Mouse (Mus musculus) common myeloid progenitor, adult 5-6 weeks (primary cell): ENCODE data around the gene 4930452B06Rik. TPM values are rescaled to one million over a fixed set of nuclear protein-coding genes. Genes with fewer than 3 reads are reported as not detected.
"Not testable (repeated sequence)": the region's sequence is repeated elsewhere in the genome, so short reads cannot be mapped to it uniquely, and the experiment has no call there.

Experiments used
- ATAC-seq: replicated peaks from 2 replicates; pipeline ENCODE4 v1.8.0; 2016; ENCODE audit warnings: low read depth, mild to moderate bottlenecking, moderate TSS enrichment, inconsistent platforms; ENCODE audit not compliant: poor library complexity, severe bottlenecking
- total RNA-seq: library from RNA; stranded (forward); fragments of 200-1000, 187-1606 nt; gene quantifications from 2 replicates; pipeline ENCODE4 v1.2.3, GENCODE M21; 2017

Gene 4930452B06Rik
- 0.05 and 0.82 TPM in 2 replicates for total RNA-seq

DNA sequence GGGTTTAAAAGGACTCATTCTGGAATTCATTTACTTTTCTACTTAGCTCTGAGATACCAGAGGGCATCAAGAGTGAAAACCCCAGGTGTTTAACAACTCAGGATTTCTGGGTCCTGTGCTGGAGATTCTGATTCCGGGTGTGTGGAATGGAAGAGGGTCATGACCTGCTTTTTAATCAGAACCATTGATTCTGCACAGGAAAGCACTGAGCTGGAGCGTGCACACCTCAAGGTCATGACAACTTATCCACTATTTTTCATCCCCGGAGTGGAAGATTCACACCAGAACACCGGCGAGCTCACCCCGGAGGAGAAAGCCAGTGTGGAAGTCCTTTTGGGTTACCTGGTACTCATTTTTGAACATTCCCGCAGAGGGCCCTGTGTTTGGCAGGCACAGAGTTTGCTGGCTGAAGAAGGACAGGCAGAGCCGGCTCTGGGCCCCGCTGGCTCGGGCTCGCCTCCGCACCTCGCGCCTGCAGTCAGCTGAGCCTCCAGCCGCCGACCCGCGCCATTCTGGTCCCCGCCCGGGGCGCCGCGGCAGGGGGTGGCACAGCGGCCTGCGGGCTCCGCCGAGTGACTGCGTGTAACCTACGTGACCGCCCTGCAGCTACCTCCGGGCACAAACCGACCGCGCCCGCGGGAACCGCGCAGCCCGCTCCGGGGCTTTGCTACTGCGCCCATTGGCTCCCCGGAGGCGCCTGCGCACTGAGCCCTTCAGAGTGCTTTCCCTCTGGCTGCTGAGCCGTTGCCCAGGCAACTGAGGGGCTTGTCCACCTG is at the start of gene 4930452B06Rik:
4930452B06Rik (minus strand) TSS at position 605 of the 776 bp plus-strand sequence.
- ATAC-seq, result peak; percentile 92

DNA sequence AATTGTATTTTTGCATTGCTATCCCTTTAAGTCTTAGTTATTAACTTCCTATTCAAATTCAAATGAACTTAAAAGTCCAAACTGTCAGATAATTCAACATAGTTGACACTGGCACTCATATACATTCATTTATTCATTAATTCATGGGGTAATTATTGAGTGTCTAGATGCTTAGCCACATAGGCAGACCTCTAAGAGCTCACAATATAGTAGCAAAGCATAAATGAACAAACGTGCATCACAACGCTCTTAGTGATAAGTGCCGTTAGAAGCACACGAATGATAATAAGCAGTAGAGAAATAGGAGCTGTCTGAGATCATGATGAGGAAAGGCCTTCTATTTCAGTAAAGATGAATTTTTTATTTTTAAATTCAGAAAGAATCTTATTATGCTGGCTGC is 46.6 kb upstream of the 4930452B06Rik start:
- ATAC-seq, result no peak

DNA sequence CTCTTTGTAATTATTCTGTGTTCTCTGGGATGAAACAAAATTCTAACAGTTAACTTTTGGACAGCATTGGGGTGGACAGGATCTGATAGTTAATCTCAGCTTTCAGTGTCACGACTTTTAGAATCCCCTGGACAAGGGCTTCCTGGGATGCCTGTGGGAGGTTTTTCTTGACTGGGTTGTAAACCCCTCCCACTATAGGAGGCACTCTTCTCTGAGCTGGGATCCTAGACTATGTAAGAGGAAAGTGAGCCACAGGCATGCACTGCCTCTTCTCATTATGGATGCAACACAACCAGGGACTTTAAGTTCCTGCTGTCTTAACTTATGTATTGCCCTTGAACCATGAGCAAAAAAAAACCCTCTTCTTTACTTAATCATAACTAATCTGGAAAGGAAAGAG is 23.4 kb upstream of the 4930452B06Rik start:
- ATAC-seq, result no peak

DNA sequence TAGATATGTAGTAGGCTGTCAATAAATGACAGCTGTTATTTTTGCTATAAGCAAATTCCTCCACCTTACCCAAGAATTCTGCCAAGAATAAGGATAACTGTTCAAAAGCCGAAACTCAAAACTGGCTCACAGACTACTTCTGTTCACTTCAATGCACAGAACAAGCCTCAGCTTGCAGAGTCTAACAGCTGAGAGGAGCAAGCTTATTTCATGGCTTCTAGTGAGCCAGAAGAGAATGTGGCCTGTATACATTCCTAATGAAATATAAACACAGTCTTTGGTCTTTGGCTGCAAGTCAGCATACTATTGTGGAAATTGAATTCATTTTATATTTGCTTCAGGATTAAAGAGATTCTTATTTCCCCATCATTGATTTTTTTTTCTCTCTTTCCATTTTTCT is 22.4 kb upstream of the 4930452B06Rik start:
- ATAC-seq, result no peak

DNA sequence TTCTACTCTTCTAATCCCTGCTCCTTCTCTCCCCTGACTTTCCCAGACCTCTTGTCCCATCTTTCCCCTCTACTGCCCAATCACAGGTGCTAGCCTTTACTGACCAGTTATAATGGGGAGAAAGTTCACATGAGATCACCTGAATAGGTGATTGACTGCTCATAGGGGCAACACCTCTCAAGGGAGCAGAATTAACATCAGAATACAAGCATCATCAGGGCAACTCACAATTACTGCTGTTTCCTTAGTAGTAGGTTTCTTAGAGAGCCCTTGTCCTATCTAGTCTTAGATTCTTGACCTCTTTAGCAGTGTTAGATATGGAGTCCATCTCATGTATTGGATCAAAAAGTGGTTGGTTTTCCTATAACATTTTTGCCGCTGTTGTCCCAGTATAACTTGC is 20.1 kb upstream of the 4930452B06Rik start:
- no peak for ATAC-seq

DNA sequence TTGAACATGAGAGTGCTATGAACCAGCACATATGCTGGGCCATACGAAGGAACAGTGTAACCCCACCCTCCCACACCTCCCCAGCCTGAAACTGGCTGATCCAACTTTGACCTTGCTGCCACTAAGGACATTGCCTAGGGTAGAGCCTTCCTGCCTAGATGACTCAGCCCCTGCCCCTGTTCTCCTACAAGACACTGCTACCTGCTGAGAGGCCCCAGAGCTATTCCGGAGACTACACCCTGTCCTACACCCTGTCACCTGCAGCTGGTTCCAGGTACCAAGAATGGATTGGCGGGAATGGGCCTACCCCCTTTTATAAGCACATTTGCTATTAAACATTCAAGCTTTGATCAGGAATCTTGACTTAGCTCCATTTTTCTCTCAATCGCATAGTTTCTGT is 13.9 kb upstream of the 4930452B06Rik start:
- no peak for ATAC-seq

DNA sequence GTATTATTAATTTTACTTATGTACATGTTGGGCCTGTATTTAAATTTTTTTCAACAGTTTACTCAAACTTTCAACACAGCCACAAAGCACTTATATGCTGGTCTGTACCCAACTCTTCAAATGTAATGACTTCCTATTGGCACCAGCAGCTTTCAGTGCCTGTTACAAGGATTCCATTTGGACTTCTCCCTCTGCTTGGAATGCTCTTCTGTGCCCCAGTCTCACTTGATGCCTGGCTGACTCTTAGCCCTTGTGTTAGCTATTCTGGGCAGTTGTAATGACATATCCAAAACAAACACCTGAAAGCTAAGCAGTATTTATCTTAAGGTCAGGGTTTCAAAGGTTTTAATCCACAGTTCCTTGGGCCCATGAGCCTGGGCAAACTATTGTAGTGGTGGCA is 5.7 kb downstream of the 4930452B06Rik start:
- no peak for ATAC-seq

DNA sequence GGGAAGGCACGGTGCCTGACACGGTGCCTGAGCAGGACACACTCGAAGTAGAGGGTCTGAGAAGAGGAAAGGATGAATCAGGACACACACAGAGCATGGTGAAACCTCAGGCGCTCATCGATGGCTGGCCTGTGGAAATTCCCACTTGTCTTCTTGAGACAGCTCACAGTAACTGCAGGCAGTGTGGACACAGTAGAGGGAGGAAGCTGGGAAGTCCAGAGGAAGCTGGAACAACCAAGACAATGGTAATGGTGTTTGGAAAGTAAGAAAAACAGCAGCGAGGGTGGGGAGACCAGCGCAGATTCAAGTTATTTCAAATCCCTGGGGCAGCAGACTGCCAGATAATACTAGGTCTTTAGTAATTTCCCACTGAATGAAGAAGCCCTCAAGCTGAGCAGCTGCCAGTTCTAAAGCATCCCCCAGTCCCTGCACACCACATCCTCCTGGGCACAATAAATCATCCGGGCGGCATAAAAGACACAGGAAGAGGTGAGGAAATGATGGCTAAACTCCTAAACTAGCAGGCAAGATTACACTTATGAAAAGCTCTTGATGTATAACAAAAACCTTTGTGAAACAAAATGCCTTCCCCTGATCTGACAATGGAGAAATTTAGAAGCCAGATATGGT is 24.3 kb downstream of the 4930452B06Rik start:
- ATAC-seq, result peak; percentile 89

DNA sequence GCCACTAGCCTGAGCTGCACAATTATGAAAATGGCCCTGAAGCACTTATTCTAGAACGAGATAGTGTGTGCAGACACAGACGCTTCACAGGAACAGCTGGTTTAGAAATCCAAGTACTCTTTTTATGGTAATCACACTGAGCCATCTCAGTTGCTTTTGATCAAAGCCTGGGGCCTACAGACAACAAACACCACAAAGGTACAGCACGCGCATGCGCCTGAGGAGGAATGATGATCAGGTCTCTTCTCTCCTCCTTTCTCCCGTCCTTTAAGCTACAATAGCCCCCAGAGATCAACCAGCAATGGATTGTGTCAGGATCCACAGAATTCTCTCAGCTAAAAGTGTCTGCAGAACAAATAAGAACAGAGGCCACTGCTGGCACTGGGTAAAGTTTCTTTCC is 33.8 kb downstream of the 4930452B06Rik start:
- ATAC-seq, result no peak

DNA sequence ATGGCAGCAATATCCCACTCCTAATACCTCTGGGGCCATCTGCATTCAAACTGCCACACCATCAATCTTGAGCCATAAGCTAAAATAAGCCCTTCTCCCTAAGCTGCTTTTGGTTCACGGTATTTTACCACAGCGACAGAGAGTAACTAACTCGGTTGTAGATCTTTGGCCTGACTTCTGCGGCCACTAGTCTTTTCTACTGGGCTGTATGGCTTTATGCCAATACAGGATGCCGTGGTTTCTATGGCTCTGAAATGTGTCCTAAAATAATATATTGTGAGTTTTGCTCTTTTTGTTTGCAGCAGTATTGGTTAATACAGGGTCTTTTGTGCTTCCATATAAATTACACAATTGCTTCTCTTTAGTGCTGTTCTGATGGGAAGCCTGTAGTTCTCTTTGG is 37.6 kb downstream of the 4930452B06Rik start:
- ATAC-seq, result peak; percentile 56; the same call in 1 of the 2 replicates

DNA sequence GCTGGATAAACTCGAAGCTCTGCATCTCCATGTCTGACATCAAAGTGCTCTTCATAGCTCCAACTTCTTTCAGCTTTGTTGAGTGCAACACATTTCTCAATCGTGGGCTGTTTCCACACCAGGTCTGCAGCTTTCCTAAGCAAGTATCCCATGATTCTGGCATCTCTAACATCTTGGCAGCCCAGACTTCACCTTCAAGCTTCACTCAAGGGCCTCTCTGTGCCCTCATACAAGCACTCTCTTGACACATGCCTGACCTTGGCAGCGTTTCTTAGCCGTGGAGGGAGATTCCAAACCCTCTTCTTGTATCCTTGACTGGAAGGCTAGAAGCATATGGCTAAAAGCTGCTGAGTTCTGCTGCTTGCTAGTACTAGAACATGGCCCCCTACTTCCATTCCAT is 38.6 kb downstream of the 4930452B06Rik start:
- no peak for ATAC-seq

DNA sequence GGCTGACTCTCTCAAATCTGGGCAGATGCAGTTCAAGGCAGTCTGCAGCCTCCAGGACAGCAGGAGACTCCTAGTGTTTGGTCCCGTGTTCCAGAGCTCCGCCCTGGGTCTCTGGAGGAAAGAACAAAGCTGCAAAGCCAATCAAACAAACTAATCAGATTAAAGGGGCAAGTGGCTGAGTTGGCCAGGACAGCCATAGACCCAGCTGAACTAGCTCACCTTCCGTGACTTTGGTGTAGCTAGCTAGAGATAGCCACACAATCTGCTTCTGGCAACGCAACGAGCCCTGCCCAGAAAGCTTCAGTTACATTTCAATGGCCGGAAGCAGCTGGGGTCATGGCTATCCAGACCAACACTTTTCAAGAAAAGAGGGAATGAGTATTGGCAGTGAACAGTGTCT is 44.9 kb downstream of the 4930452B06Rik start:
- ATAC-seq, result no peak

DNA sequence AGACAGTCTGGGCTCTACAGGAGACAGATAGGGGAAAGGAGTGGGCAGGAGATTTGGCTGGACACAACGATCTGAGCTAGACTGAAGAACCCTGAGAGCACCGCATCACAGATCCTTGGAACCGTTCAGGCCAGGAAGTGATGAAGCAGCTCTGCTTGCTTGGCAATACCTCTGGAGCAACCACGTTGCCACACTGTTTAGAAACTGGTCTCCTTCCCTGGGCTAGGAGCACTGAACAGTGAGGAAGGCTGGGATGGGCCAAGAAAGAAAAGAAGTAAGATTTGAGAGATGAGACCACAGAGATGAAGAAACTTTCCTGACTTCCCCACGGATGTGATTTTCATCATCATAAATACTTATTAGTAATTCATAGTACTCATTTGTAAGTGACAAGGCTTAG is 45.5 kb downstream of the 4930452B06Rik start:
- no peak for ATAC-seq

DNA sequence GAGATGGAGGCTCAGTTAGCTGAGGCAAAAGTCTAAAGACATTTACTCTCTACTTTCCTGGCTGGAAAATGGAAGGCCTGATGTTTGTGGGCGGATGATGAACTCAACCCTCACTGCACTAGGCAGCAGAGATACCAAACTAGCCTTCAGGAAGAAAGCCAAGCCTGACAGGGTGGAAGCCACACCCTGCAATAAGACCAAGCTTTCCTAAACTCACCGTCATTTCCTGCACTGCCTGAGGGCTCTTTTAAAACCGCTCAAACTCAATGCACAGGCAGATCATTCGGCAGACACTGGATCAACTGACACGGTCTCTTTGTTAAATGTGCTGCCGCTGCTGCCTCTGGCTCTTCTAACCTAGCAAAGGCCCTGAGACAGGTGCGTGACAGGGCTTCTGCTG is 50.4 kb downstream of the 4930452B06Rik start:
- ATAC-seq, result 0 out of 2 replicates have a peak, but pooled peaks have one; percentile 45

DNA sequence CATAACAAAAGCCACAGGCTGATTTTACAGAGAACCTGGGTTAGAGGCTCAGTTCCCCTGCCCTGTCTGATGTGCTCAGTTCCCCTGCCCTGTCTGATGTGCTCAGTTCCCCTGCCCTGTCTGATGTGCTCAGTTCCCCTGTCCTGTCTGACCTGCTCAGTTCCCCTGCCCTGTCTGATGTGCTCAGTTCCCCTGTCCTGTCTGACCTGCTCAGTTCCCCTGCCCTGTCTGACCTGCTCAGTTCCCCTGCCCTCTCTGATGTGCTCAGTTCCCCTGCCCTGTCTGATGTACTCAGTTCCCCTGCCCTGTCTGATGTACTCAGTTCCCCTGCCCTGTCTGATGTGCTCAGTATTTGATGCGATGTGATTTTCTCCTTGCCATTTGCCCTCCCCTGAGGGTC is 51.6 kb downstream of the 4930452B06Rik start:
- ATAC-seq, result peak; percentile 58

DNA sequence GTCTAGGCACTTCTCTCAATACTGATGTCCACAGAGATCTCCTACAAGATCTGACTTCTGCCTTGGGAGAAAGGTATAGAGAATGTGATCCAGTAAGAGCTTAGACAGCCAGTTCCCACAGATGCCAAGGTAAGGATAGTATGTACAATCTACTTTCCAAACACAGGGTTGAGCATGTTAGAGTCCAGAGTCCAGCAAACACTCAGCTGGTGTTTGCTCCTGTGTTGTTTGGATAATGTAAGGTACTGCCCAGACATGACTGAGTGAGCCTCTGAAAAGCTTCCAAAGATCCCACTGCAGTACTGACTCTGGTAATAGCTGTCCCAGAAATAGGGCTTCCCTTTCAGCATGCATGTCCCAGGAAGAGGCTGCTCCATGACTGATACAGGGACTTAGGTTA is 54.0 kb downstream of the 4930452B06Rik start:
- ATAC-seq, result no peak

DNA sequence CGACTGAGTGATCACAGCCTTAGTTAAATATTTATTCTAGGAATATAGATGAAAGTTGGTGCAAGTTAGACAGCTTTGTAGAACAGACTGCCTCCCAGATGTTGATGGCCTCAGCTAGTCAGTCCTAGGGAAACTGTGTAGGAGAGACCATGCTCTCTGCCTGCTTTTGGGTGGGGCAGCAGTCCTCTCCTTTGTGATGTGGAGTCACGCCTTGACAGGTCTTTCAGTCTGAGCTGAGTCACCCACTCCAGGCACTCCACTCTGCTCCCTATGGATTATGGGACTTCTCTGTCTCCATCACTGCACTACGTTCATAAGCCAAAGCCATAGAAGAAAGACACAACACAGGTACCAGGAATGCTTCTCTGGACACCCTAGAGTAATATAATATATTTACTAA is 55.9 kb downstream of the 4930452B06Rik start:
- no peak for ATAC-seq

DNA sequence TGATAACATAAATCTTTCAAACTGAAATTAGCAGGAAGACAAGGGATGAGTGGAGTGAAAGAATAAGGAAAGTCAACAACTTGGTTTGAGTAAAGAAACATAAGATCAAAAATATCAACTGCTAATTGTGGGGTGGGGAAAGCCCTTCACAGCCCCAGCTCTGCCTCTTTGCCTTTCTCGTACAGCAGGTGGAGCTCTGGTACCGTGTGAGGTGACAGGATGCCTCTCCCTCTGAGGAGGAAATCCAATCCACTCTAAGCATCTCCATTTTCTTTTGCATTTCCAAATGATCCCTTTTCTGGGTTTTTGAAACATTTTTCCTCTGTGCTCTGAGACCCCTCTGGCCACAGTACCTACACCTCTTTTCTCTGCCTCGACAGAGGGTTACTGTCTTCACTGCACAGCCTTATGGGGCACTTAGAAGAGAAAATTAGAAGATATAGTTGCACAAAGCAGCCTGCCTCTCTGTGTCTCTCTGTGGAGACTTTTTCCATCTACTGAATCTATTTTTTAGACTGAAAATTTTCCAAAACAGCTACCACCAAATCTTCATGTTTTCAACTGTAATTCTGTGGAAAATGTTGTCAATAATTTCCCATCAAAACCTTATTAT is 57.4 kb downstream of the 4930452B06Rik start:
- ATAC-seq, result peak; percentile 83

DNA sequence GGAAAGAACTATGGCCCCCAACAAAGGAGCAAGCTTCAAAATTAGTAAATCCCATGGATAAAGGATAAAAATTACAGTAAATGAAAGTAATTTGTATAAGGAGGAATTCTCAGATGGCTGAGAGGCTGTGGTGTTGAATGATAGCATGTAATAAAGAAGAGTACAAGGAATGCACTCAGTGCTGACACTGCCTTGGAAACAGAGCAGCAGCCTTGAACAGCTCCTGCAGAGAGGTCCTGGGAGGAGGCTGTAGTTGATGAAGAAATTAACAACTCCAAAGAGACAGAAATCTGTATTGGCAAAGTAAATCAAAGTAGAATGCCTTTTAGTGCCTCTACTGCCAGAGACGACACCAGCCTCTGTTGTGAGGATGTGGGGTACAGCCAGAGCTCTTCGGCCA is 61.1 kb downstream of the 4930452B06Rik start:
- ATAC-seq, result no peak

DNA sequence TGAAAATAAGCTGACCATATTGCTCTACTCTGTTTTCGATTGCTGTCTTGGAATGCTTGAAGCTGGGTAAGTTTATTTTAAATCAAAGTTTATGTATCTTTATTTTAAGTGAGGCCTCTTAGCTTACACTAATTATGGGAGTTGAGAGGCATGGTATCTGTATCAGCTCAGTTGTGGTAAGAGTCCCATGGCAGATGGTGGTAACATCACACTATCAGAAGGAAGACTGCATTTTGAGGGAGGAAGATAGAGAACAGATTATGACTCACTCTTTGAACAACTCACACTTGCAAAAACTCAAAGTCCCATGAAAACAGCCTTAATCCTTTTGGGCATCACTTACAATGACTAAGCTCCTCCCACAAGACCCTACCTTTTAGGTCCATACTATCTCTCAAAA is 81.0 kb downstream of the 4930452B06Rik start:
- ATAC-seq, result no peak

DNA sequence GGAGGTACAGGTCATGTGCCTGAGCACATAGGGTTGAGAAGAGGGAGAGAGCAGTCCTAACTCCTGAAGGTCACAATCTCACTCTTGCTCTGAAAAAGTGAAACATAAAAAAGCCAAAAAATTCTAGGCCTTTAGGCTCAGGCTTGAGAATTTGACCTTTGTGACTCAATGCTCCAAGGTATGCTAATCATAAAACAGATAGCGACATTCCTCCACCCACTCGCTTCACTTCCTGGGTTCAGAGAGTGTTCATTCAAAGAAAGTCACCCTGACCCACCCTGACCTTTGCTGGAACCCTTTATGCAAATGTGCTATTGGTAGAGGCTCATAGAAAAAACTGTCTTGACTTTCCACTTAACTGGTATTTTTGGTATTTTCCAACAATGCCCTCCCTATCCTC is 115.0 kb downstream of the 4930452B06Rik start:
- ATAC-seq, result not testable (repeated sequence)
